Mouse (Mus musculus): Measurements from ENCODE around the gene Mgrn1.

Mgrn1 gene

GRCm38 (mm10) chr16:4984717-4985116 lies 98.7 kb downstream of the Mgrn1 start:
- no peak for DNase-seq (ENCODE audit: low spot score)

All from left cerebral cortex, adult 11 months (tissue).